Mouse (Mus musculus): ENCODE measurements around the gene Ece2. TPM values are rescaled to one million over a fixed set of nuclear protein-coding genes. Genes with fewer than 3 reads are reported as not detected.

The Ece2 gene
- polyA plus RNA-seq, 1 experiment from 2014 or later = 4.9 TPM

GRCm38 (mm10) chr16:20691617-20692016 lies 62.0 kb downstream of the Ece2 start:
- H3K27ac ChIP-seq (ENCODE audit: low read depth, low read length) = no peak overlapping the region
- H3K9me3 ChIP-seq (ENCODE audit: control insufficient read depth, low read length) = no peaks in the 10 kb centered on the region
- 74% methylated on average over 1 of the region's 1 CpGs for WGBS
- DNase-seq (ENCODE audit: low spot score) (no peak), ATAC-seq (replicated peaks; ENCODE audit: low FRiP score) (no peak)
- H3K27me3 ChIP-seq (ENCODE audit: control insufficient read depth, insufficient read depth, low read length) = no peaks in the 10 kb centered on the region
- H3K4me3 ChIP-seq (ENCODE audit: low read depth, low read length) = no peak overlapping the region
- H3K9ac ChIP-seq (ENCODE audit: low read length) = no peak overlapping the region
- H3K4me2 ChIP-seq (ENCODE audit: low read depth, low read length, severe bottlenecking) = no peak overlapping the region
- H3K36me3 ChIP-seq (ENCODE audit: control insufficient read depth, insufficient read depth, low read length) = peaks cover 24% of the 10 kb centered on the region
- H3K4me1 ChIP-seq (replicated peaks; ENCODE audit: control insufficient read depth, insufficient read depth, low read length) = peaks cover 19% of the 10 kb centered on the region

GRCm38 (mm10) chr16:20692241-20692965 lies 62.8 kb downstream of the Ece2 start:
- H3K27ac ChIP-seq (ENCODE audit: low read depth, low read length) = no peak overlapping the region
- WGBS = 43% methylated on average over 16 of the region's 16 CpGs
- no peaks in the 10 kb centered on the region for H3K27me3 ChIP-seq (ENCODE audit: control insufficient read depth, insufficient read depth, low read length)
- H3K9ac ChIP-seq (ENCODE audit: low read length) = no peak overlapping the region
- no peaks in the 10 kb centered on the region for H3K9me3 ChIP-seq (ENCODE audit: control insufficient read depth, low read length)
- no peak overlapping the region; the same call in 1 of the 2 replicates for H3K4me2 ChIP-seq (ENCODE audit: low read depth, low read length, severe bottlenecking)
- H3K4me1 ChIP-seq (replicated peaks; ENCODE audit: control insufficient read depth, insufficient read depth, low read length) = peaks cover 21% of the 10 kb centered on the region
- DNase-seq (ENCODE audit: low spot score) (no peak), ATAC-seq (replicated peaks; ENCODE audit: low FRiP score) (no peak)
- H3K4me3 ChIP-seq (ENCODE audit: low read depth, low read length) = peak overlapping the region; percentile 54; the same call in 1 of the 2 replicates
- peaks cover 20% of the 10 kb centered on the region for H3K36me3 ChIP-seq (ENCODE audit: control insufficient read depth, insufficient read depth, low read length)

- Histone ChIP-seq H3K36me3 (ENCODE audit: control insufficient read depth, insufficient read depth, low read length) (peaks cover 20% of the 10 kb centered on the region), H3K4me2 (ENCODE audit: low read depth, low read length, severe bottlenecking) (peak within 1 kb of the TSS; percentile 78), H3K27ac (ENCODE audit: low read depth, low read length) (peak within 1 kb of the TSS; percentile 66), H3K27me3 (ENCODE audit: control insufficient read depth, insufficient read depth, low read length) (no peaks in the 10 kb centered on the region), H3K9ac (ENCODE audit: low read length) (peak within 1 kb of the TSS; percentile 74), H3K9me3 (ENCODE audit: control insufficient read depth, low read length) (no peaks in the 10 kb centered on the region), H3K4me1 (replicated peaks; ENCODE audit: control insufficient read depth, insufficient read depth, low read length) (peaks cover 21% of the 10 kb centered on the region), H3K4me3 (ENCODE audit: low read depth, low read length) (peak within 1 kb of the TSS; percentile 54)
- DNase-seq (ENCODE audit: low spot score) (peak; percentile 97), ATAC-seq (replicated peaks; ENCODE audit: low FRiP score) (peak; percentile 91)
- WGBS = under 1% methylated on average over 35 of the region's 37 CpGs
These were observed 63.6 kb downstream of the Ece2 start, which contains the start of gene Fam131a for GRCm38 (mm10) chr16:20693111-20693701. TSS of gene Fam131a (plus strand) at chr16:20693241.

- H3K27me3 ChIP-seq (ENCODE audit: control insufficient read depth, insufficient read depth, low read length) = no peaks in the 10 kb centered on the region
- H3K4me2 ChIP-seq (ENCODE audit: low read depth, low read length, severe bottlenecking) = no peak overlapping the region
- no peak overlapping the region for H3K27ac ChIP-seq (ENCODE audit: low read depth, low read length)
- H3K9ac ChIP-seq (ENCODE audit: low read length) = no peak overlapping the region
- WGBS = 86% methylated on average over 8 of the region's 8 CpGs
- no peak for ATAC-seq (replicated peaks; ENCODE audit: low FRiP score)
- no peak overlapping the region for H3K4me3 ChIP-seq (ENCODE audit: low read depth, low read length)
- peaks cover 6% of the 10 kb centered on the region for H3K36me3 ChIP-seq (ENCODE audit: control insufficient read depth, insufficient read depth, low read length)
- no peaks in the 10 kb centered on the region for H3K9me3 ChIP-seq (ENCODE audit: control insufficient read depth, low read length)
- H3K4me1 ChIP-seq (replicated peaks; ENCODE audit: control insufficient read depth, insufficient read depth, low read length) = peaks cover 21% of the 10 kb centered on the region
- no peak for DNase-seq (ENCODE audit: low spot score)
These were observed 65.2 kb downstream of the Ece2 start for GRCm38 (mm10) chr16:20694781-20695180.

- H3K4me1 ChIP-seq (replicated peaks; ENCODE audit: control insufficient read depth, insufficient read depth, low read length) = peaks cover 21% of the 10 kb centered on the region
- peak overlapping the region; percentile 63 for H3K9ac ChIP-seq (ENCODE audit: low read length)
- peak overlapping the region; percentile 58 for H3K27ac ChIP-seq (ENCODE audit: low read depth, low read length)
- H3K36me3 ChIP-seq (ENCODE audit: control insufficient read depth, insufficient read depth, low read length) = peaks cover 5% of the 10 kb centered on the region
- peak overlapping the region; percentile 35 for H3K4me3 ChIP-seq (ENCODE audit: low read depth, low read length)
- ATAC-seq (replicated peaks; ENCODE audit: low FRiP score) (peak; percentile 83), DNase-seq (ENCODE audit: low spot score) (peak; percentile 95)
- no peaks in the 10 kb centered on the region for H3K27me3 ChIP-seq (ENCODE audit: control insufficient read depth, insufficient read depth, low read length)
- 3% methylated on average over 46 of the region's 46 CpGs for WGBS
- no peaks in the 10 kb centered on the region for H3K9me3 ChIP-seq (ENCODE audit: control insufficient read depth, low read length)
- peak overlapping the region; percentile 69 for H3K4me2 ChIP-seq (ENCODE audit: low read depth, low read length, severe bottlenecking)
These were observed 66.1 kb downstream of the Ece2 start for GRCm38 (mm10) chr16:20695622-20696323.

MicroRNAs encoded within 50 kb of the gene (microRNA counts, 519-probe panel; counts per million panel counts)
- microRNA mmu-miR-1224 = 4,835 counts per million, percentile 50 among the panel's probes with 10 or more counts

Small RNA genes lying within 50 kb of the gene (microRNA-seq; reads per million reads assigned to microRNA genes)
- 3.4 reads per million for gene Mir1224 (ENCODE audit: insufficient number of aligned reads)

Other genes with a start within 250 kb of the Ece2 start
- gene Abcc5, start 203.4 kb upstream of the Ece2 start, polyA plus RNA-seq (2014; fragmentation: Nextera tagmentation; extraction: Ambion mirVana) = 68.8 and 68.9 TPM in 2 replicates
- 135 and 138 TPM in 2 replicates for gene Eif2b5, start 131.0 kb upstream of the Ece2 start, polyA plus RNA-seq (2014; fragmentation: Nextera tagmentation; extraction: Ambion mirVana)
- 42.8 and 45.4 TPM in 2 replicates for gene Dvl3, start 112.8 kb upstream of the Ece2 start, polyA plus RNA-seq (2014; fragmentation: Nextera tagmentation; extraction: Ambion mirVana)
- 797 and 824 TPM in 2 replicates for gene Ap2m1, start 94.3 kb upstream of the Ece2 start, polyA plus RNA-seq (2014; fragmentation: Nextera tagmentation; extraction: Ambion mirVana)
- gene Abcf3, start 81.3 kb upstream of the Ece2 start, polyA plus RNA-seq (2014; fragmentation: Nextera tagmentation; extraction: Ambion mirVana) = 51.6 and 55.9 TPM in 2 replicates
- 0.80 and 1.4 TPM in 2 replicates for gene Vwa5b2, start 40.4 kb upstream of the Ece2 start, polyA plus RNA-seq (2014; fragmentation: Nextera tagmentation; extraction: Ambion mirVana)
- gene Eef1akmt4, start 18.2 kb upstream of the Ece2 start, polyA plus RNA-seq (2014; fragmentation: Nextera tagmentation; extraction: Ambion mirVana) = 28.2 and 30.8 TPM in 2 replicates
- gene Gm49333, start 18.2 kb upstream of the Ece2 start, polyA plus RNA-seq (2014; fragmentation: Nextera tagmentation; extraction: Ambion mirVana) = 0.68 TPM in 1 of 2 replicates, not detected in the other
- gene Alg3, start 18.1 kb upstream of the Ece2 start, polyA plus RNA-seq (2014; fragmentation: Nextera tagmentation; extraction: Ambion mirVana) = 46.9 and 58.9 TPM in 2 replicates
- gene Camk2n2, start 8.5 kb upstream of the Ece2 start, polyA plus RNA-seq (2014; fragmentation: Nextera tagmentation; extraction: Ambion mirVana) = 5.0 and 5.3 TPM in 2 replicates
- gene Psmd2, start 21.8 kb downstream of the Ece2 start, polyA plus RNA-seq (2014; fragmentation: Nextera tagmentation; extraction: Ambion mirVana) = 469 and 503 TPM in 2 replicates
- 186 and 187 TPM in 2 replicates for gene Eif4g1, start 38.5 kb downstream of the Ece2 start, polyA plus RNA-seq (2014; fragmentation: Nextera tagmentation; extraction: Ambion mirVana)
- 15.2 and 16.3 TPM in 2 replicates for gene Fam131a, start 63.4 kb downstream of the Ece2 start, polyA plus RNA-seq (2014; fragmentation: Nextera tagmentation; extraction: Ambion mirVana)
- 116 and 121 TPM in 2 replicates for gene Polr2h, start 87.8 kb downstream of the Ece2 start, polyA plus RNA-seq (2014; fragmentation: Nextera tagmentation; extraction: Ambion mirVana)
- gene Clcn2, start 87.9 kb downstream of the Ece2 start, polyA plus RNA-seq (2014; fragmentation: Nextera tagmentation; extraction: Ambion mirVana) = 16.5 and 20.5 TPM in 2 replicates
- gene Chrd, start 103.3 kb downstream of the Ece2 start, polyA plus RNA-seq (2014; fragmentation: Nextera tagmentation; extraction: Ambion mirVana) = 1.9 and 2.3 TPM in 2 replicates
- 0.24 and 0.51 TPM in 2 replicates for gene Thpo, start 104.7 kb downstream of the Ece2 start, polyA plus RNA-seq (2014; fragmentation: Nextera tagmentation; extraction: Ambion mirVana)